Mouse (Mus musculus) spleen, adult 2 months (tissue): ENCODE results near the gene Wdr19.

Experiments
- CTCF ChIP-seq: fragments of 200-500 bp; IDR thresholded peaks from 2 replicates; pipeline ENCODE4 v1.5.1; 2011; ENCODE audit warnings: mild to moderate bottlenecking, inconsistent platforms; ENCODE audit not compliant: insufficient read depth, insufficient read length, insufficient replicate concordance; ENCODE audit errors: extremely low read depth
- POLR2A ChIP-seq: fragments of 200-500 bp; IDR thresholded peaks from 2 replicates; pipeline ENCODE4 v1.6.1; 2011; ENCODE audit warnings: low read depth, low read length, inconsistent platforms

GRCm38 (mm10) chr5:65156853-65157252 lies 42.6 kb upstream of the Wdr19 start:
- TF ChIP-seq POLR2A (no peak), CTCF (peak; percentile 49; the same call in 1 of the 2 replicates)
